Mouse (Mus musculus) gastrocnemius, postnatal 25 days (tissue): ENCODE results near the gene Wdr20rt. TPM values are rescaled to one million over a fixed set of nuclear protein-coding genes. Genes with fewer than 3 reads are reported as not detected.

Experiments
- total RNA-seq, 2 experiments: library from RNA; stranded (reverse); gene quantifications; 1 replicate in 1 of 2; 2 replicates in 1 of 2; pipeline ENCODE4 v1.2.3; 2021

The Wdr20rt gene
- total RNA-seq, 2 experiments from 2014 or later: not detected

Other genes starting within 250 kb of the Wdr20rt start
- gene Prpf39, start 189.2 kb upstream of the Wdr20rt start, total RNA-seq: 10 to 100 TPM; 12.0 to 12.2 TPM
- gene Fkbp3, start 151.5 kb upstream of the Wdr20rt start, total RNA-seq: 100 to 1,000 TPM; 177 to 185 TPM
- 1 to 10 TPM; 1.6 to 3.4 TPM for gene Fancm, start 149.9 kb upstream of the Wdr20rt start, total RNA-seq
- under 1 TPM; 0.41 to 0.48 TPM for gene Mis18bp1, start 52.9 kb upstream of the Wdr20rt start, total RNA-seq